Mouse (Mus musculus) CH12.LX (cell line): ENCODE data around the gene Hectd2. TPM values are rescaled to one million over a fixed set of nuclear protein-coding genes. Genes with fewer than 3 reads are reported as not detected.

Source experiments
- DNase-seq: peaks from one replicate; pipeline ENCODE4 v3.0.0-alpha.2; 2013; ENCODE audit errors: extremely low read depth
- H3K27ac ChIP-seq: 2 replicates; pipeline ENCODE4 v1.5.1; 2012; ENCODE audit warnings: low read depth, mild to moderate bottlenecking, control low read depth, moderate library complexity; ENCODE audit not compliant: insufficient read depth
- H3K27me3 ChIP-seq: replicated peaks from 2 replicates; pipeline ENCODE3; 2012; ENCODE audit warnings: inconsistent platforms
- H3K36me3 ChIP-seq, 2 experiments: replicated peaks in 1 of 2; 2 replicates each; pipeline versions ENCODE3 to v1.6.1; 2012; ENCODE audit warnings: inconsistent platforms in 1 of 2, low read length in 1 of 2, mild to moderate bottlenecking in 1 of 2, mixed read lengths in 1 of 2, moderate library complexity in 1 of 2; ENCODE audit not compliant: control insufficient read depth in 1 of 2, insufficient read depth in 1 of 2
- H3K4me1 ChIP-seq, 2 experiments: 2 replicates each; pipeline ENCODE4 v1.6.1; 2012; ENCODE audit warnings: inconsistent platforms in 1 of 2, moderate library complexity in 1 of 2; ENCODE audit not compliant: insufficient read depth in 2 of 2, control insufficient read depth in 1 of 2
- H3K4me2 ChIP-seq: 2 replicates; pipeline ENCODE4 v1.6.1; 2012; ENCODE audit warnings: low read depth, mild to moderate bottlenecking, control low read depth; ENCODE audit not compliant: poor library complexity, insufficient read depth, severe bottlenecking
- H3K4me3 ChIP-seq, 3 experiments: fragments of 150-350 bp in 1 of 3; sonication (generic) in 1 of 3; replicated peaks in 1 of 3; 2 replicates each; pipeline versions ENCODE3 to v1.5.1; 2011 to 2012; ENCODE audit warnings: low read depth in 2 of 3, low read length in 2 of 3, mild to moderate bottlenecking in 2 of 3, moderate library complexity in 2 of 3, control low read depth in 1 of 3, improper control_type of control experiment in 1 of 3, inconsistent platforms in 1 of 3, mixed read lengths in 1 of 3; ENCODE audit not compliant: poor library complexity in 1 of 3
- H3K79me2 ChIP-seq: replicated peaks from 2 replicates; pipeline ENCODE4 v1.6.1; 2012; ENCODE audit warnings: mild to moderate bottlenecking, moderate library complexity; ENCODE audit not compliant: control insufficient read depth, poor library complexity, insufficient read depth, severe bottlenecking; ENCODE audit errors: extremely low read depth
- H3K9ac ChIP-seq: 2 replicates; pipeline ENCODE4 v1.6.1; 2012; ENCODE audit warnings: low read depth, mild to moderate bottlenecking, control low read depth, moderate library complexity; ENCODE audit not compliant: insufficient read depth
- H3K9me3 ChIP-seq: replicated peaks from 2 replicates; pipeline ENCODE3; 2012; ENCODE audit warnings: low read length, inconsistent platforms, mixed read lengths
- CHD1 ChIP-seq: IDR thresholded peaks from 2 replicates; pipeline ENCODE4 v1.6.1; 2012; ENCODE audit warnings: low read depth, low read length, improper control_type of control experiment, inconsistent platforms
- CHD2 ChIP-seq: IDR thresholded peaks from 2 replicates; pipeline ENCODE4 v1.6.1; 2011; ENCODE audit warnings: low read length, improper control_type of control experiment
- CTCF ChIP-seq, 2 experiments: IDR thresholded peaks in 1 of 2; conservative IDR thresholded peaks in 1 of 2; 2 replicates each; pipeline ENCODE4 v1.5.1; 2011 to 2012; ENCODE audit warnings: low read depth in 2 of 2, low read length in 2 of 2, improper control_type of control experiment in 1 of 2, inconsistent platforms in 1 of 2, mild to moderate bottlenecking in 1 of 2, moderate library complexity in 1 of 2
- E2F4 ChIP-seq: IDR thresholded peaks from 2 replicates; pipeline ENCODE4 v1.6.1; 2011; ENCODE audit warnings: low read depth, low read length, improper control_type of control experiment; ENCODE audit not compliant: insufficient replicate concordance
- ETS1 ChIP-seq: conservative IDR thresholded peaks from 2 replicates; pipeline ENCODE4 v1.6.1; 2012; ENCODE audit warnings: low read depth, mild to moderate bottlenecking, inconsistent platforms, low read length, improper control_type of control experiment, moderate library complexity
- JUN ChIP-seq: IDR thresholded peaks from 2 replicates; pipeline ENCODE4 v1.6.1; 2011; ENCODE audit warnings: low read depth, mild to moderate bottlenecking, low read length, improper control_type of control experiment, moderate library complexity; ENCODE audit not compliant: insufficient read depth
- KAT2A ChIP-seq: IDR thresholded peaks from 2 replicates; pipeline ENCODE4 v1.6.1; 2012; ENCODE audit warnings: low read length, improper control_type of control experiment, inconsistent platforms; ENCODE audit not compliant: insufficient replicate concordance
- MAFK ChIP-seq: IDR thresholded peaks from 2 replicates; pipeline ENCODE4 v1.6.1; 2011; ENCODE audit warnings: low read length, improper control_type of control experiment; ENCODE audit not compliant: insufficient replicate concordance
- MAX ChIP-seq: IDR thresholded peaks from 2 replicates; pipeline ENCODE4 v1.6.1; 2011; ENCODE audit warnings: low read length, improper control_type of control experiment
- MXI1 ChIP-seq: IDR thresholded peaks from 2 replicates; pipeline ENCODE4 v1.6.1; 2011; ENCODE audit warnings: mild to moderate bottlenecking, low read depth, low read length, improper control_type of control experiment
- MYC ChIP-seq: IDR thresholded peaks from 2 replicates; pipeline ENCODE4 v1.6.1; 2011; ENCODE audit warnings: low read depth, mild to moderate bottlenecking, improper control_type of control experiment, low read length
- NELFE ChIP-seq: IDR thresholded peaks from 2 replicates; pipeline ENCODE4 v1.6.1; 2011; ENCODE audit warnings: low read depth, low read length, improper control_type of control experiment
- SIN3A ChIP-seq: IDR thresholded peaks from 2 replicates; pipeline ENCODE4 v1.6.1; 2012; ENCODE audit warnings: low read length, improper control_type of control experiment, inconsistent platforms
- TBP ChIP-seq: conservative IDR thresholded peaks from 2 replicates; pipeline ENCODE4 v1.6.1; 2011; ENCODE audit warnings: low read depth, low read length, improper control_type of control experiment
- USF1 ChIP-seq: IDR thresholded peaks from 2 replicates; pipeline ENCODE4 v1.6.1; 2014; ENCODE audit warnings: low read depth, mild to moderate bottlenecking, inconsistent platforms, low read length, improper control_type of control experiment
- ZKSCAN1 ChIP-seq: IDR thresholded peaks from 2 replicates; pipeline ENCODE4 v1.6.1; 2012; ENCODE audit warnings: low read depth, inconsistent platforms, low read length, improper control_type of control experiment, borderline replicate concordance
- ZMIZ1 ChIP-seq: IDR thresholded peaks from 2 replicates; pipeline ENCODE4 v1.6.1; 2012; ENCODE audit warnings: low read depth, mild to moderate bottlenecking, inconsistent platforms, low read length, improper control_type of control experiment
- dilution Hi-C: fragments of 300-500 bp; cut with MboI; formaldehyde crosslinking; loops from 2 replicates; pipeline ENCODE4 v1.14.3; 2020; ENCODE audit warnings: low sequenced_read_pairs; ENCODE audit not compliant: extremely low pct_unique_long_range_greater_than_20kb, extremely low pct_ligation_motif_present
- in situ Hi-C: fragments of 300-500 bp; cut with MboI; formaldehyde crosslinking; loops from 3 replicates; pipeline ENCODE4 v1.14.3; 2019; ENCODE audit warnings: low sequenced_read_pairs, low pct_ligation_motif_present, low pct_unique_long_range_greater_than_20kb, mixed read lengths
- polyA plus RNA-seq: library from polyadenylated mRNA; unstranded; fragments of >175 nt; gene quantifications from 2 replicates; pipeline ENCODE4 v1.2.1, GENCODE M21; 2012; ENCODE audit warnings: low read depth; ENCODE audit not compliant: insufficient read length
- total RNA-seq, 2 experiments: library from RNA; depleted of rRNA; stranded (reverse); fragments of 300-350 nt in 1 of 2; fragments of >200 nt in 1 of 2; gene quantifications; 2 replicates each; pipeline ENCODE4 v1.2.3; 2012 to 2014

Hectd2 gene
- total and polyA plus RNA-seq, 3 experiments = 0.08 to 0.78 (median 0.56) TPM

GRCm38 (mm10) chr19:36535186-36535585 is 19.3 kb upstream of the Hectd2 start:
- no peak overlapping the region for H3K4me2 ChIP-seq

DNA sequence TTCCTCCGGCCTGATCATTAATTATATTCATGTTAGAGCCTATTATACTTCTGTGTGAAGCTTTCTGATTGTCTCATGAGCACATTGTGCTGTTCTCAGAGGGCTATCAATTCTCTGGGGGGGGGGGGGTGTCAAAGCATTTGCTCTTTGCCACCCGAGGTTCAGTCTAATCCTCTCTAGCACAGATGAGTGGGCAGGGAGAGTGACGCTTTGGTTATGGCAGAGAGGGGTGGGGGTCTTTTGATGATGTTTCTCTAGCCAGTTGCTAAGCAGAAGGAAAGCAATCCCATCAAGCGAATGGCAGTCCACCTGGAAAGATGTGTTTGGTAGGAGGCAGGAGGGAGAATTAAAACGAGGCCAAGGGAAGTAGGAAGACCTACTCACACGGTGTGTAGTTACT is 18.6 kb upstream of the Hectd2 start:
- no peaks in the 10 kb centered on the region for H3K79me2 ChIP-seq
- peaks cover 2 to 6% of the 10 kb centered on the region in 2 experiments; a peak in 2 of 4 replicates for H3K4me1 ChIP-seq
- H3K36me3 ChIP-seq = no peaks in the 10 kb centered on the region
- H3K27ac ChIP-seq = no peak overlapping the region
- no peak overlapping the region for H3K4me3 ChIP-seq
- H3K4me2 ChIP-seq = no peak overlapping the region
- H3K9me3 ChIP-seq = no peaks in the 10 kb centered on the region
- no peak for DNase-seq
- in situ Hi-C loops (no loop called here), dilution Hi-C loops (no loop called here)
- TF ChIP-seq ZKSCAN1 (no peak), ZMIZ1 (no peak), MAFK (no peak), CHD1 (no peak)
- H3K9ac ChIP-seq = no peak overlapping the region
- no peaks in the 10 kb centered on the region for H3K27me3 ChIP-seq

More at GRCm38 (mm10) chr19:36535186-36535585, 19.3 kb upstream of the Hectd2 start:
- no peak overlapping the region for H3K4me3 ChIP-seq
- H3K9ac ChIP-seq = no peak overlapping the region
- no peak for DNase-seq
- H3K4me1 ChIP-seq = peaks cover 2 to 6% of the 10 kb centered on the region in 2 experiments; a peak in 2 of 4 replicates
- no peak overlapping the region for H3K27ac ChIP-seq
- dilution Hi-C loops = no loop called here
- TF ChIP-seq MXI1 (no peak), KAT2A (no peak), MAFK (no peak), NELFE (no peak)
- H3K79me2 ChIP-seq = no peaks in the 10 kb centered on the region
- no peaks in the 10 kb centered on the region for H3K9me3 ChIP-seq
- H3K27me3 ChIP-seq = no peaks in the 10 kb centered on the region
- no peaks in the 10 kb centered on the region for H3K36me3 ChIP-seq
- in situ Hi-C loops = no loop called here

- in situ Hi-C loops = no loop called here
- dilution Hi-C loops = no loop called here
- no peak for DNase-seq
- H3K79me2 ChIP-seq = no peaks in the 10 kb centered on the region
- H3K36me3 ChIP-seq = no peaks in the 10 kb centered on the region
- no peak overlapping the region for H3K4me2 ChIP-seq
- no peak overlapping the region for H3K9ac ChIP-seq
- H3K4me1 ChIP-seq = peaks cover 2 to 6% of the 10 kb centered on the region in 2 experiments; a peak in 2 of 4 replicates
- TF ChIP-seq MAFK = no peak
- no peak for TF ChIP-seq E2F4
- no peak for TF ChIP-seq CTCF (conservative IDR thresholded peaks at IDR 0.05 in 1 of 2, IDR thresholded peaks at IDR 0.05 in 1 of 2; ENCODE audit: low read depth in 2 of 2, low read length in 2 of 2)
- TF ChIP-seq JUN = no peak
- TF ChIP-seq TBP = no peak
- no peak for TF ChIP-seq ZMIZ1
- TF ChIP-seq MAX = no peak
- TF ChIP-seq ETS1 = no peak
- TF ChIP-seq MYC = no peak
- no peak for TF ChIP-seq CHD2
- TF ChIP-seq NELFE = no peak
- TF ChIP-seq SIN3A = no peak
- TF ChIP-seq USF1 = no peak
- no peak for TF ChIP-seq MXI1
- TF ChIP-seq, all 38 proteins: peak for 0
- Histone ChIP-seq H3K27me3 (no peaks in the 10 kb centered on the region), H3K4me3 (no peak overlapping the region), H3K27ac (no peak overlapping the region), H3K9me3 (no peaks in the 10 kb centered on the region)
These were observed 17.5 kb upstream of the Hectd2 start for GRCm38 (mm10) chr19:36536929-36537328.
